In the genomic region with DNA sequence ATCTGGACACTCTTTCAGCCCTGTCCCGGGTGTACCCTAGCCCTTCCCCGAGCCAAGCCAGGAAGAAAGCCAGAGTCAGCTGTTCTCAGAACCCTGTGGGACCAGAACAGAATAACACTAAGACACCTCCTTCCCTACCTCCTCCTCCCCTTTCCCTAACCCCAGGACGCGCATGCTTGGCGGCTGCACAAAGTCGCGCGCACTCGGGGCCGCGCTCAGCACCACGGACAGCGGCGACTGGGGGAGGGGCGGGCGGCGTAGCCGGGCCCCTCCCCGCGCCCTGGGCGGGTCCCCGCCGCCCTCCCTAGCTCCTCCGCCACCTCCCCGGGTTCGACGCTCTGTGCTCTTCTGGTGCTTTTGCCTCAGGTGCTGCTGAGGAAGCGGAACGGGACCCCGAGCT, we compare ENCODE assay signal across 9 mouse cellular contexts. TPM values are rescaled to one million over a fixed set of nuclear protein-coding genes. Genes with fewer than 3 reads are reported as not detected.
DNase-seq lines count a peak whose midpoint lies in the region; ATAC-seq and TF ChIP-seq lines count a peak whose summit lies in the region.
"Had no signal": no experiment of that assay in that cellular context is flagged by ENCODE, and none has a peak within 500 bp of the region (broad histone marks: within the 10 kb centered on the region; RNA-seq: fewer than 3 reads in every experiment).

No protein-coding gene starts in this region.

- peak; percentile 82 for DNase-seq in adrenal gland, postnatal 25 days
- DNase-seq in embryonic facial prominence, embryonic 10.5 days (ENCODE audit: low spot score) = peak; percentile 85
- DNase-seq in liver, adult 2 months (ENCODE audit: extremely low read depth, low read depth, low spot score) = no peak
- peak; percentile 78 for DNase-seq in neural tube, embryonic 10.5 days (ENCODE audit: extremely low spot score, low spot score)

- no peak for TF ChIP-seq CTCF in E14TG2a.4 (conservative IDR thresholded peaks at IDR 0.05; ENCODE audit: low read length)
- no peak for TF ChIP-seq CTCF in liver, adult 2 months (IDR thresholded peaks at IDR 0.05; ENCODE audit: low read depth, low read length)

- H3K9me3 ChIP-seq in E14TG2a.4 (ENCODE audit: low read length) = peaks cover 7% of the 10 kb centered on the region; the same call in 1 of the 2 replicates
- peaks cover 8% of the 10 kb centered on the region; the same call in 1 of the 2 replicates for H3K9me3 ChIP-seq in embryonic facial prominence, embryonic 10.5 days
- peaks cover 8% of the 10 kb centered on the region; the same call in 1 of the 2 replicates for H3K9me3 ChIP-seq in heart, embryonic 12.5 days (replicated peaks)
- no peaks in the 10 kb centered on the region for H3K9me3 ChIP-seq in kidney, embryonic 16.5 days (ENCODE audit: low read length)

- peaks cover 53% of the 10 kb centered on the region for H3K4me1 ChIP-seq in E14TG2a.4 (replicated peaks; ENCODE audit: low read depth, low read length)
- H3K4me1 ChIP-seq in embryonic facial prominence, embryonic 10.5 days = peaks cover 13% of the 10 kb centered on the region
- peaks cover 12% of the 10 kb centered on the region for H3K4me1 ChIP-seq in heart, embryonic 12.5 days (replicated peaks)
- peaks cover 11% of the 10 kb centered on the region for H3K4me1 ChIP-seq in kidney, embryonic 16.5 days (ENCODE audit: insufficient read depth, low read length)
- H3K4me1 ChIP-seq in liver, adult 2 months (ENCODE audit: control insufficient read depth, insufficient read depth, low read length) = peaks cover 1% of the 10 kb centered on the region

- peaks cover 42% of the 10 kb centered on the region for H3K36me3 ChIP-seq in E14TG2a.4 (ENCODE audit: insufficient read depth, low read length)
- peaks cover 34% of the 10 kb centered on the region for H3K36me3 ChIP-seq in embryonic facial prominence, embryonic 10.5 days (replicated peaks)
- H3K36me3 ChIP-seq in heart, embryonic 12.5 days = peaks cover 23% of the 10 kb centered on the region
- peaks cover 24% of the 10 kb centered on the region for H3K36me3 ChIP-seq in kidney, embryonic 16.5 days (ENCODE audit: insufficient read depth, low read length)
- no peaks in the 10 kb centered on the region for H3K36me3 ChIP-seq in liver, adult 2 months (ENCODE audit: control insufficient read depth, insufficient read depth, low read length)

- H3K79me2 ChIP-seq in liver, adult 2 months (ENCODE audit: control insufficient read depth, insufficient read depth, low read length) = no peaks in the 10 kb centered on the region

- no peak for TF ChIP-seq POLR2A in liver, adult 2 months (IDR thresholded peaks at IDR 0.05; ENCODE audit: extremely low read depth, insufficient read depth, low read length)

- H3K4me2 ChIP-seq in heart, embryonic 12.5 days = peak overlapping the region; percentile 86
- H3K4me2 ChIP-seq in kidney, embryonic 16.5 days (replicated peaks; ENCODE audit: low read depth, low read length) = peak overlapping the region; percentile 99

- 0 out of 2 replicates have a peak overlapping the region, but pooled peaks have one; percentile 2 for H3K27ac ChIP-seq in embryonic facial prominence, embryonic 10.5 days (replicated peaks)
- no peak overlapping the region for H3K27ac ChIP-seq in heart, embryonic 12.5 days (ENCODE audit: poor library complexity, severe bottlenecking)
- no peak overlapping the region for H3K27ac ChIP-seq in kidney, embryonic 16.5 days (ENCODE audit: low read length)
- no peak overlapping the region for H3K27ac ChIP-seq in liver, adult 2 months (replicated peaks; ENCODE audit: insufficient read depth, low read depth, low read length)

- H3K27me3 ChIP-seq in E14TG2a.4 (ENCODE audit: insufficient read depth, low read length) = peaks cover 72% of the 10 kb centered on the region
- H3K27me3 ChIP-seq in embryonic facial prominence, embryonic 10.5 days (replicated peaks; ENCODE audit: low read depth, poor library complexity, severe bottlenecking) = peaks cover 23% of the 10 kb centered on the region
- peaks cover 45% of the 10 kb centered on the region for H3K27me3 ChIP-seq in heart, embryonic 12.5 days (replicated peaks)
- H3K27me3 ChIP-seq in kidney, embryonic 16.5 days (ENCODE audit: insufficient read depth, low read length) = no peaks in the 10 kb centered on the region
- H3K27me3 ChIP-seq in liver, adult 2 months (ENCODE audit: control insufficient read depth, insufficient read depth, low read length) = peaks cover 5% of the 10 kb centered on the region

- 4% methylated on average over 30 of the region's 30 CpGs for WGBS in embryonic facial prominence, embryonic 10.5 days
- WGBS in heart, embryonic 12.5 days = 5% methylated on average over 24 of the region's 30 CpGs
- WGBS in kidney, embryonic 16.5 days = 3% methylated on average over 25 of the region's 30 CpGs
- 10% methylated on average over 30 of the region's 30 CpGs for WGBS in liver, adult 2 months

- peak; percentile 43; the same call in 1 of the 2 replicates for ATAC-seq in heart, embryonic 12.5 days (ENCODE audit: insufficient number of reproducible peaks, low FRiP score)
- peak; percentile 67 for ATAC-seq in kidney, embryonic 16.5 days (ENCODE audit: low FRiP score, low TSS enrichment)
- ATAC-seq in inflammation-experienced regulatory T-cells, adult 6 months = no peak

- H3K4me3 ChIP-seq in E14TG2a.4 (replicated peaks; ENCODE audit: low read length) = peak overlapping the region; percentile 80
- H3K4me3 ChIP-seq in embryonic facial prominence, embryonic 10.5 days = peak overlapping the region; percentile 61
- H3K4me3 ChIP-seq in heart, embryonic 12.5 days = peak overlapping the region; percentile 47
- peak overlapping the region; percentile 50 for H3K4me3 ChIP-seq in kidney, embryonic 16.5 days (ENCODE audit: low read length)
- H3K4me3 ChIP-seq in liver, adult 2 months (ENCODE audit: insufficient read depth, low read depth, low read length) = peak overlapping the region; percentile 52

- H3K9ac ChIP-seq in heart, embryonic 12.5 days = peak overlapping the region; percentile 28; the same call in 1 of the 2 replicates
- H3K9ac ChIP-seq in kidney, embryonic 16.5 days (replicated peaks; ENCODE audit: low read length) = peak overlapping the region; percentile 58; the same call in 1 of the 2 replicates
- no peak overlapping the region for H3K9ac ChIP-seq in liver, adult 2 months (ENCODE audit: low read depth, low read length)

RNA-seq across cellular contexts. Expression of gene Acd, which starts 7.3 kb away (rescaled TPM):
- total RNA-seq in adrenal gland, postnatal 25 days (2021) = 20.9 and 26.3 TPM in 2 replicates
- 67.7 and 72.6 TPM in 2 replicates for polyA plus RNA-seq in embryonic facial prominence, embryonic 10.5 days (2016; fragmentation: Nextera tagmentation; extraction: Ambion mirVana)
- 37.6 and 38.1 TPM in 2 replicates for polyA plus RNA-seq in heart, embryonic 12.5 days (2016; fragmentation: Nextera tagmentation; extraction: Ambion mirVana)
- 65.7 and 67.6 TPM in 2 replicates for polyA plus RNA-seq in kidney, embryonic 16.5 days (2015; fragmentation: Nextera tagmentation; extraction: Ambion mirVana)
- total RNA-seq in liver, adult 2 months (2014; rRNA removed) = 1.5 and 3.2 TPM in 2 replicates
- 18.3 and 22.8 TPM in 2 replicates for polyA plus RNA-seq in liver, adult 2 months (2012; rRNA removed)
- 10 to 100 TPM; 53.2 to 71.2 (median 54.5) TPM for polyA plus RNA-seq in inflammation-experienced regulatory T-cells, adult 6 months (2017; shearing (Covaris generic))

RNA-seq across cellular contexts. Expression of gene Pard6a, which starts 7.3 kb away (rescaled TPM):
- total RNA-seq in adrenal gland, postnatal 25 days (2021) = 10.1 and 10.4 TPM in 2 replicates
- 15.1 and 16.8 TPM in 2 replicates for polyA plus RNA-seq in embryonic facial prominence, embryonic 10.5 days (2016; fragmentation: Nextera tagmentation; extraction: Ambion mirVana)
- polyA plus RNA-seq in heart, embryonic 12.5 days (2016; fragmentation: Nextera tagmentation; extraction: Ambion mirVana) = 14.0 and 14.5 TPM in 2 replicates
- polyA plus RNA-seq in kidney, embryonic 16.5 days (2015; fragmentation: Nextera tagmentation; extraction: Ambion mirVana) = 18.0 and 20.1 TPM in 2 replicates
- total RNA-seq in liver, adult 2 months (2014; rRNA removed) = 4.1 and 5.4 TPM in 2 replicates
- 8.1 and 8.6 TPM in 2 replicates for polyA plus RNA-seq in liver, adult 2 months (2012; rRNA removed)
- polyA plus RNA-seq in inflammation-experienced regulatory T-cells, adult 6 months (2017; shearing (Covaris generic)) = 10 to 100 TPM in 1 of 3 experiments, 1 to 10 TPM in 2; 7.2 to 11.0 (median 9.0) TPM

RNA-seq across cellular contexts. Expression of gene Carmil2, which starts 7.6 kb away (rescaled TPM):
- 1.4 and 2.4 TPM in 2 replicates for total RNA-seq in adrenal gland, postnatal 25 days (2021)
- 1.5 TPM in 2 replicates for polyA plus RNA-seq in embryonic facial prominence, embryonic 10.5 days (2016; fragmentation: Nextera tagmentation; extraction: Ambion mirVana)
- 0.45 and 0.54 TPM in 2 replicates for polyA plus RNA-seq in heart, embryonic 12.5 days (2016; fragmentation: Nextera tagmentation; extraction: Ambion mirVana)
- polyA plus RNA-seq in kidney, embryonic 16.5 days (2015; fragmentation: Nextera tagmentation; extraction: Ambion mirVana) = 0.49 and 0.52 TPM in 2 replicates
- under 0.01 and 0.07 TPM in 2 replicates for total RNA-seq in liver, adult 2 months (2014; rRNA removed)
- 0.32 and 0.64 TPM in 2 replicates for polyA plus RNA-seq in liver, adult 2 months (2012; rRNA removed)
- 1 to 10 TPM; 4.6 to 6.8 (median 6.6) TPM for polyA plus RNA-seq in inflammation-experienced regulatory T-cells, adult 6 months (2017; shearing (Covaris generic))

RNA-seq across cellular contexts. Expression of gene 4933405L10Rik, which starts 13.8 kb away (rescaled TPM):
- total RNA-seq in adrenal gland, postnatal 25 days (2021) = not detected in 2 replicates
- not detected in 2 replicates for polyA plus RNA-seq in embryonic facial prominence, embryonic 10.5 days (2016; fragmentation: Nextera tagmentation; extraction: Ambion mirVana)
- not detected in 2 replicates for polyA plus RNA-seq in heart, embryonic 12.5 days (2016; fragmentation: Nextera tagmentation; extraction: Ambion mirVana)
- not detected in 2 replicates for polyA plus RNA-seq in kidney, embryonic 16.5 days (2015; fragmentation: Nextera tagmentation; extraction: Ambion mirVana)
- total RNA-seq in liver, adult 2 months (2014; rRNA removed) = not detected in 2 replicates
- polyA plus RNA-seq in liver, adult 2 months (2012; rRNA removed) = not detected in 2 replicates
- not detected for polyA plus RNA-seq in inflammation-experienced regulatory T-cells, adult 6 months (2017; shearing (Covaris generic))
- total RNA-seq: neutrophil, adult 5-6 weeks had no signal

RNA-seq across cellular contexts. Expression of gene Enkd1, which starts 14.4 kb away (rescaled TPM):
- 4.0 and 7.7 TPM in 2 replicates for total RNA-seq in adrenal gland, postnatal 25 days (2021)
- 49.3 and 54.0 TPM in 2 replicates for polyA plus RNA-seq in embryonic facial prominence, embryonic 10.5 days (2016; fragmentation: Nextera tagmentation; extraction: Ambion mirVana)
- polyA plus RNA-seq in heart, embryonic 12.5 days (2016; fragmentation: Nextera tagmentation; extraction: Ambion mirVana) = 13.5 and 14.5 TPM in 2 replicates
- polyA plus RNA-seq in kidney, embryonic 16.5 days (2015; fragmentation: Nextera tagmentation; extraction: Ambion mirVana) = 29.0 and 34.1 TPM in 2 replicates
- 0.13 TPM in 1 of 2 replicates, not detected in the other for total RNA-seq in liver, adult 2 months (2014; rRNA removed)
- 0.42 and 0.62 TPM in 2 replicates for polyA plus RNA-seq in liver, adult 2 months (2012; rRNA removed)
- 1 to 10 TPM; 1.3 to 2.9 (median 1.9) TPM for polyA plus RNA-seq in inflammation-experienced regulatory T-cells, adult 6 months (2017; shearing (Covaris generic))
